Mouse (Mus musculus) embryonic facial prominence, embryonic 13.5 days (tissue): Measurements from ENCODE around the gene Tial1. TPM values are rescaled to one million over a fixed set of nuclear protein-coding genes. Genes with fewer than 3 reads are reported as not detected.
A peak's percentile ranks its signal among the peaks of the same experiment; 100 is the strongest.

Experiments
- ATAC-seq: fragments of 200-750 bp; cut with Nextera tagmentation; 2 replicates; pipeline ENCODE4 v1.8.0; 2017; ENCODE audit warnings: low read depth; ENCODE audit not compliant: insufficient number of reproducible peaks, insufficient read depth, low FRiP score, low TSS enrichment
- H3K27ac ChIP-seq: fragments of 300-500 bp; sonication (generic); 2 replicates; pipeline ENCODE4 v1.5.1; 2015; ENCODE audit warnings: moderate library complexity, mild to moderate bottlenecking, inconsistent platforms
- H3K27me3 ChIP-seq: fragments of 300-500 bp; sonication (generic); 2 replicates; pipeline ENCODE4 v1.6.1; 2015; ENCODE audit warnings: mild to moderate bottlenecking, inconsistent platforms
- H3K36me3 ChIP-seq: fragments of 300-500 bp; sonication (generic); 2 replicates; pipeline ENCODE4 v1.6.1; 2015; ENCODE audit warnings: mild to moderate bottlenecking, inconsistent platforms
- H3K4me1 ChIP-seq: fragments of 300-500 bp; sonication (generic); 2 replicates; pipeline ENCODE4 v1.6.1; 2015; ENCODE audit warnings: inconsistent platforms
- H3K4me2 ChIP-seq: fragments of 300-500 bp; sonication (generic); 2 replicates; pipeline ENCODE4 v1.6.1; 2015; ENCODE audit warnings: moderate library complexity, mild to moderate bottlenecking, inconsistent platforms
- H3K4me3 ChIP-seq: fragments of 300-500 bp; sonication (generic); 2 replicates; pipeline ENCODE4 v1.5.1; 2015; ENCODE audit warnings: mild to moderate bottlenecking, inconsistent platforms
- H3K9ac ChIP-seq: fragments of 300-500 bp; sonication (generic); 2 replicates; pipeline ENCODE4 v1.6.1; 2015; ENCODE audit warnings: mild to moderate bottlenecking, inconsistent platforms
- H3K9me3 ChIP-seq: fragments of 300-500 bp; sonication (generic); 2 replicates; pipeline ENCODE4 v1.6.1; 2016; ENCODE audit warnings: inconsistent platforms
- WGBS: fragments of 180-500 bp; shearing (Covaris S2); methylation state at CpG from one replicate; pipeline ENCODE4 v1.1.7; 2015; ENCODE audit warnings: mixed read lengths; 5-methylcytosine and 5-hydroxymethylcytosine counted together
- polyA plus RNA-seq: library from polyadenylated mRNA; unstranded; fragments of >200 nt; fragmentation: Nextera tagmentation; extraction: Ambion mirVana; gene quantifications from 2 replicates; pipeline ENCODE4 v1.2.1, GENCODE M21; 2015

Gene Tial1
- polyA plus RNA-seq, 1 experiment from 2014 or later, result 37.9 TPM

DNA sequence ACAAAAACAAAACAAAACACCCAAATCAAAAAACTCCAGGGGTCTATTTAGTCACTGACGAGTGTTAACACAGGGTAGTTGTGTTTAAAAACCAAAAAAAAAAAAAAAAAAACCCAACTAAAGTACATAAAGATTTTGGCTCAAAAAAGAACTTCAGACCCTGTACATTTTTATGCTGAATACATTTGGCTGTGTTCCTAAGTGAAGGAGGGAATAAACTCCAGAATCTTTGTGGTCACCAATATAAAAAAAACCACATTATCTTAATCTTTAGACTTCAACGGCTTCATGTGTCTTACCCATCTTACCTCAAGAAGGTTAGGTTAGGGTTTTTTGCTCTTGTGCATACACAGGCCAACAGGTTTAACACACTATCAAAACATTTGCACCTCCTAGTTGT is 20.9 kb downstream of the Tial1 start:
- no peak overlapping the region for H3K9ac ChIP-seq
- H3K36me3 ChIP-seq, result peaks cover 49% of the 10 kb centered on the region
- no peaks in the 10 kb centered on the region for H3K4me1 ChIP-seq
- 87% methylated on average over 2 of the region's 2 CpGs for WGBS
- no peak overlapping the region for H3K27ac ChIP-seq
- ATAC-seq, result no peak
- no peaks in the 10 kb centered on the region for H3K9me3 ChIP-seq
- no peak overlapping the region for H3K4me2 ChIP-seq
- no peaks in the 10 kb centered on the region for H3K27me3 ChIP-seq
- H3K4me3 ChIP-seq, result no peak overlapping the region

DNA sequence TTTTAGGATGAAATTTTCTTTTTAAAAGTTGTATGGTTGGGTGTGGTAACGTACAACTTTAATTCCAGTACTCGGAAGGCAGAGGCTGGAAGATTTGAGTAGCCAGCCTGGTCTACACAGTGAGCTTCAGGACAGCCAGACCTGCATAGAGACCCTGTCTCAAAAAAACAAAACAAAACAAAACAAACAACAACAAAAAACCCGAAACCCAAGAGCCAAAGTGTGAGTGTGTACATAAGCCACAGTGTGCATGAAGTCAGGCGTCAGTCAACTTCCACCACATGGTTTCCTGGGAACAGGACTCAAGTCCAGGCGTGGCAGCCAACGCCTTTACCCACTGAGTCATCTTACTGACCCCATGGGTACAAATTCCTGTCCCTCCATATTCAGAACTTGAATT is 22.3 kb downstream of the Tial1 start:
- Histone ChIP-seq H3K36me3 (peaks cover 36% of the 10 kb centered on the region), H3K4me2 (no peak overlapping the region), H3K4me1 (no peaks in the 10 kb centered on the region), H3K4me3 (no peak overlapping the region), H3K9me3 (no peaks in the 10 kb centered on the region), H3K9ac (no peak overlapping the region), H3K27ac (no peak overlapping the region), H3K27me3 (no peaks in the 10 kb centered on the region)
- 93% methylated on average over 6 of the region's 6 CpGs for WGBS
- ATAC-seq, result no peak

GRCm38 (mm10) chr7:128438131-128438530 is 23.4 kb downstream of the Tial1 start:
- Histone ChIP-seq H3K4me1 (no peaks in the 10 kb centered on the region), H3K27ac (no peak overlapping the region), H3K27me3 (no peaks in the 10 kb centered on the region), H3K9me3 (no peaks in the 10 kb centered on the region), H3K4me2 (no peak overlapping the region), H3K4me3 (no peak overlapping the region), H3K36me3 (peaks cover 26% of the 10 kb centered on the region), H3K9ac (no peak overlapping the region)
- no peak for ATAC-seq

DNA sequence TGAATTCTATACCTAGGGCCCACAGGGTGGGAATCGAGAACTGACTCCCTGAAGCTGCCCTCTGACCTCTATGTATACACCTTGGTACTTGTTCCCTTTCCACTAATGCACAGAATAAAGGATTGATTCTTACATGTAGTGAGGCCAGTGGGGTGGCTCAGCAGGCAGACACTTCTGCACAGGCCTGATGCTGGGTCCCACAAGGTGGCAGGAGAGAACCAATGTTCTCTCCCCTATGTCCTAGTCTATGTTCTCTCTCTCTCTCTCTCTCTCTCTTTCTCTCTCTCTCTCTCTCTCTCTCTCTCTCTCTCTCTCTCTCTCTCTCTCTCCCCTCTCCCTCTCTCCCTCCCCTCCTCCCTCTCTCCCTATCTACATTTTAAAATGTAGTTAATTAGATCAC is 28.3 kb downstream of the Tial1 start:
- no peak overlapping the region for H3K4me2 ChIP-seq
- H3K4me1 ChIP-seq, result no peaks in the 10 kb centered on the region
- no peak overlapping the region for H3K9ac ChIP-seq
- no peaks in the 10 kb centered on the region for H3K27me3 ChIP-seq
- WGBS, result 53% methylated on average over 1 of the region's 1 CpGs
- ATAC-seq, result no peak
- H3K27ac ChIP-seq, result no peak overlapping the region
- H3K36me3 ChIP-seq, result no peaks in the 10 kb centered on the region
- H3K4me3 ChIP-seq, result no peak overlapping the region
- no peaks in the 10 kb centered on the region for H3K9me3 ChIP-seq

GRCm38 (mm10) chr7:128432574-128432973 is 28.9 kb downstream of the Tial1 start:
- no peaks in the 10 kb centered on the region for H3K27me3 ChIP-seq
- no peak overlapping the region for H3K27ac ChIP-seq
- H3K4me2 ChIP-seq, result no peak overlapping the region
- H3K9ac ChIP-seq, result no peak overlapping the region
- ATAC-seq, result no peak
- H3K9me3 ChIP-seq, result no peaks in the 10 kb centered on the region
- WGBS, result 66% methylated on average over 10 of the region's 10 CpGs
- H3K4me1 ChIP-seq, result no peaks in the 10 kb centered on the region
- no peak overlapping the region for H3K4me3 ChIP-seq
- no peaks in the 10 kb centered on the region for H3K36me3 ChIP-seq

DNA sequence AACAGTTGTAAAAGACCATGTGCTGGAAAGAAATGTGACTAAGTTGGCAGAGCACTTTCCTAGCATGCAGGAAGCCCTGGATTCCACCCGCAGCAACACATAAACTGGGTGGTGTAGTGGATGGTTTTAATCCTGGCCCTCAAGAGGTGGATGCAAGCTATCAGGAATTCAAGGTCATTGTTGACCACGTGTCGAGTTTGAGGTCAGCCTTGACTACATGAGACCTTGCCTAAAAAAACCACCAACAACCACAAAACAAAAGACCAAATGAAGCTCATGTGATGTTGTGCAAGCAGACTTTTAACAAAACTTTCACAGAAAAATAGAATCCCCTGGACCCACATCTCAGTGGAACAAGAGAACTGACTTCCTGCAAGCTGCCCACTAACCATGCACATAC is 39.0 kb downstream of the Tial1 start:
- ATAC-seq, result no peak
- no peak overlapping the region for H3K9ac ChIP-seq
- H3K9me3 ChIP-seq, result no peaks in the 10 kb centered on the region
- H3K4me2 ChIP-seq, result no peak overlapping the region
- H3K4me3 ChIP-seq, result no peak overlapping the region
- no peak overlapping the region for H3K27ac ChIP-seq
- peaks cover 13% of the 10 kb centered on the region for H3K4me1 ChIP-seq
- H3K36me3 ChIP-seq, result no peaks in the 10 kb centered on the region
- H3K27me3 ChIP-seq, result peaks cover 56% of the 10 kb centered on the region
- 72% methylated on average over 3 of the region's 3 CpGs for WGBS

DNA sequence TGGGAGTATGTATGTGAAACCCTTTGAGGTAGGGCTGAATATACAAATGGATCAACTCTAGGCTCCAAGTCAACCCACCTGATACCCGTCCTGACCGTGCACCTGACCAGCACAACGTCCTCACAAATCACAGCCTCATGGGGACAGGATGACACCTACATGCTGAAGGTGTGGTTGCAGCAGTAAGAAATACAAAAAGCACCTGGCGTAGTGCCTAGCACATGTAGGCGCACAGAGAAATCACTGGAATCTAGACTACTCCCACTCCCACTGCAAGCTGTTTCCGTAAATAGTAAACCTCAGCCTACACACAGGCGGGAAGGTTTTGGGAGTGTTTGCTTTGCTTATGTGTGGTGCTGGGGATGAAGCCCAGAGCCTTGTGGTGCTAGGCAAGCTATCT is 39.8 kb downstream of the Tial1 start:
- Histone ChIP-seq H3K27ac (no peak overlapping the region), H3K9me3 (no peaks in the 10 kb centered on the region), H3K4me3 (no peak overlapping the region), H3K36me3 (no peaks in the 10 kb centered on the region), H3K27me3 (peaks cover 64% of the 10 kb centered on the region), H3K9ac (no peak overlapping the region), H3K4me2 (no peak overlapping the region), H3K4me1 (peaks cover 18% of the 10 kb centered on the region)
- WGBS, result 79% methylated on average over 7 of the region's 7 CpGs
- no peak for ATAC-seq

- WGBS, result 7% methylated on average over 9 of the region's 9 CpGs
- Histone ChIP-seq H3K27ac (no peak overlapping the region), H3K36me3 (no peaks in the 10 kb centered on the region), H3K4me2 (no peak overlapping the region), H3K9ac (no peak overlapping the region), H3K4me1 (peaks cover 18% of the 10 kb centered on the region), H3K27me3 (peaks cover 83% of the 10 kb centered on the region), H3K9me3 (no peaks in the 10 kb centered on the region), H3K4me3 (no peak overlapping the region)
- ATAC-seq, result no peak
Measured at GRCm38 (mm10) chr7:128419690-128420089, 41.8 kb downstream of the Tial1 start.

- H3K9me3 ChIP-seq, result no peaks in the 10 kb centered on the region
- WGBS, result under 1% methylated on average over 80 of the region's 102 CpGs
- ATAC-seq, result peak; percentile 58
Measured at GRCm38 (mm10) chr7:128417930-128418779, 43.4 kb downstream of the Tial1 start, which contains the start of gene Rgs10. Gene Rgs10 (minus strand): TSS chr7:128418758.

DNA sequence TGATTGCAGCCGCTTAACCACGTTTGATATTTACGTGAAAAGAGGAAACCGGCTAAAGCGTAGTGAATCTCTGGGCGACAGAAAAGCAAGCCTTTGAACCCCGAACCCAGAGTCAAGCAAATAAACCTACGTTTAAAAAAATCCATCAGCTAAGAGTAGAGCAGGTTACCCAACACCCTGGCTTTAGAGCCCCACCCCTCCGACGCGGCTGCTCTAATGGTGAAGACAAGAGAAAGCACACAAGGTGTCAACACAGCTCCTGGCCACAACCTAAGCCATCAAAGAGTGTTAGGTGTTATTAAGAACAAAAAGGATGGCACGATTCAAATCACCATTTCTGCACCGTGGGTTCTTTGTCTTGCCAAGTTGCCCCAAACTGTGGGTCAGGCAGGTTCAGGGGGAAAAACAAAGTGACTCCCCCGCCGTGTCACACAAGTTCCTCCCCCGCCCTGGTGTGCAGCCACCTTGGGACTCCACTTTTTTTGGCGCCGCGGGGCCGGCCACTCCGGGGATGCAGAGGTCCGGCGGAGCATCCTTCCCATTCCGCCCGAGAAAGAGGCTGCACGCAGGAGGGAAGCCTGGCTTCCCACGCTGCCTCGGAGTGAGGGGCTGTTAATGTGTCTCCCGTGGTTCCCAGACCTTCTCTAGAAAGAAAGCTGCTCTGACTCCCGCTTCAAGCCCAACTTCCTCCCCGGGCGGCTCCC is 44.1 kb downstream of the Tial1 start:
- H3K9ac ChIP-seq, result peak overlapping the region; percentile 76
- peak overlapping the region; percentile 100 for H3K4me2 ChIP-seq
- H3K4me1 ChIP-seq, result peaks cover 18% of the 10 kb centered on the region
- H3K36me3 ChIP-seq, result no peaks in the 10 kb centered on the region
- no peak for ATAC-seq
- H3K4me3 ChIP-seq, result peak overlapping the region; percentile 75
- H3K27me3 ChIP-seq, result peaks cover 88% of the 10 kb centered on the region
- no peak overlapping the region for H3K27ac ChIP-seq
- WGBS, result 2% methylated on average over 32 of the region's 32 CpGs
- no peaks in the 10 kb centered on the region for H3K9me3 ChIP-seq

More at GRCm38 (mm10) chr7:128417930-128418779, 43.4 kb downstream of the Tial1 start, which contains the start of gene Rgs10:
- Histone ChIP-seq H3K27me3 (peaks cover 92% of the 10 kb centered on the region), H3K9ac (peak within 1 kb of the TSS; percentile 76), H3K4me3 (peak within 1 kb of the TSS; percentile 75), H3K4me2 (peak within 1 kb of the TSS; percentile 100), H3K27ac (no peak within 1 kb of the TSS), H3K36me3 (no peaks in the 10 kb centered on the region), H3K4me1 (peaks cover 18% of the 10 kb centered on the region)

GRCm38 (mm10) chr7:128416664-128417063 is 44.9 kb downstream of the Tial1 start:
- no peak overlapping the region for H3K9ac ChIP-seq
- H3K4me1 ChIP-seq, result peaks cover 18% of the 10 kb centered on the region
- no peak overlapping the region for H3K27ac ChIP-seq
- ATAC-seq, result no peak
- WGBS, result 58% methylated on average over 6 of the region's 6 CpGs
- no peaks in the 10 kb centered on the region for H3K9me3 ChIP-seq
- peak overlapping the region; percentile 100 for H3K4me2 ChIP-seq
- no peak overlapping the region for H3K4me3 ChIP-seq
- peaks cover 81% of the 10 kb centered on the region for H3K27me3 ChIP-seq
- no peaks in the 10 kb centered on the region for H3K36me3 ChIP-seq

DNA sequence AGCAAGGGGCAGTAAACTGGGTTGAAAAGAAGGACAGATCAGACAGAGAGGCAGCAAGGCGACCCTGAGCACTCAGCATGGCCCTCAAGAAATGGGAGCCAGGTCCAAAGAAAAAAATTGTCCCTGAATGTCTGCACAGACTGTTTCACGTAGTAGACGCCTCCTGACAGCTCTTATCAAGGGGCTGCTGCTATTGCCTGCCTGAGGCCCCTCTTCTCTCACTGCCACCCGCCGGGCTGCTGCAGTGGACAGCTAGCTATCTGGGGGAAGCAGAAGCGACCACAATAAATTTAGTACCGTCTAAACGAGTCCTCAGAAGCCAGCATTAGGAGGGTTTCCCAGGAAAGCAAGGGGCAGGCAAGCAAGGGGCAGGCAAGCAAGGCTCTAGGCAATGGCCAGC is 47.1 kb downstream of the Tial1 start:
- no peaks in the 10 kb centered on the region for H3K36me3 ChIP-seq
- peaks cover 61% of the 10 kb centered on the region for H3K27me3 ChIP-seq
- H3K4me2 ChIP-seq, result no peak overlapping the region
- no peak overlapping the region for H3K4me3 ChIP-seq
- 57% methylated on average over 8 of the region's 8 CpGs for WGBS
- no peaks in the 10 kb centered on the region for H3K9me3 ChIP-seq
- peaks cover 18% of the 10 kb centered on the region for H3K4me1 ChIP-seq
- H3K9ac ChIP-seq, result no peak overlapping the region
- H3K27ac ChIP-seq, result no peak overlapping the region
- ATAC-seq, result no peak
